Mouse (Mus musculus): Measurements from ENCODE around the gene Mcam. TPM values are rescaled to one million over a fixed set of nuclear protein-coding genes. Genes with fewer than 3 reads are reported as not detected.
A peak's percentile ranks its signal among the peaks of the same experiment; 100 is the strongest.

The Mcam gene
- polyA plus RNA-seq, 1 experiment from 2014 or later, result 47.5 TPM

GRCm38 (mm10) chr9:44170691-44171151 lies 36.5 kb downstream of the Mcam start:
- no peak overlapping the region for H3K4me3 ChIP-seq (ENCODE audit: low read depth, low read length)
- DNase-seq (ENCODE audit: low spot score) (no peak), ATAC-seq (ENCODE audit: low read depth) (no peak)
- WGBS, result 76% methylated on average over 3 of the region's 3 CpGs
- H3K9me3 ChIP-seq (ENCODE audit: control insufficient read depth, low read length), result no peaks in the 10 kb centered on the region
- no peak overlapping the region for H3K27ac ChIP-seq (replicated peaks; ENCODE audit: low read depth, low read length)
- H3K36me3 ChIP-seq (ENCODE audit: control insufficient read depth, insufficient read depth, low read length), result peaks cover 59% of the 10 kb centered on the region
- H3K4me2 ChIP-seq (ENCODE audit: low read depth, low read length), result no peak overlapping the region
- no peaks in the 10 kb centered on the region for H3K4me1 ChIP-seq (ENCODE audit: control insufficient read depth, insufficient read depth, low read length)
- H3K9ac ChIP-seq (ENCODE audit: low read depth, low read length), result no peak overlapping the region
- no peaks in the 10 kb centered on the region for H3K27me3 ChIP-seq (replicated peaks; ENCODE audit: control insufficient read depth, insufficient read depth, low read length)

- Histone ChIP-seq H3K4me2 (ENCODE audit: low read depth, low read length) (no peak overlapping the region), H3K36me3 (ENCODE audit: control insufficient read depth, insufficient read depth, low read length) (peaks cover 37% of the 10 kb centered on the region), H3K4me3 (ENCODE audit: low read depth, low read length) (no peak overlapping the region), H3K9me3 (ENCODE audit: control insufficient read depth, low read length) (no peaks in the 10 kb centered on the region), H3K9ac (ENCODE audit: low read depth, low read length) (no peak overlapping the region), H3K27ac (replicated peaks; ENCODE audit: low read depth, low read length) (no peak overlapping the region), H3K4me1 (ENCODE audit: control insufficient read depth, insufficient read depth, low read length) (no peaks in the 10 kb centered on the region), H3K27me3 (replicated peaks; ENCODE audit: control insufficient read depth, insufficient read depth, low read length) (no peaks in the 10 kb centered on the region)
- DNase-seq (ENCODE audit: low spot score), result peak; percentile 35
- ATAC-seq (ENCODE audit: low read depth), result no peak
- whole genome bisulfite sequencing, result 64% methylated on average over 6 of the region's 6 CpGs
These were observed 41.3 kb downstream of the Mcam start for GRCm38 (mm10) chr9:44175556-44175955.

GRCm38 (mm10) chr9:44175957-44176356 lies 41.7 kb downstream of the Mcam start:
- ATAC-seq (ENCODE audit: low read depth) (no peak), DNase-seq (ENCODE audit: low spot score) (no peak)
- 94% methylated on average over 1 of the region's 1 CpGs for WGBS

GRCm38 (mm10) chr9:44177405-44177804 lies 43.1 kb downstream of the Mcam start:
- no peak for ATAC-seq (ENCODE audit: low read depth)
- no peaks in the 10 kb centered on the region for H3K9me3 ChIP-seq (ENCODE audit: control insufficient read depth, low read length)
- 79% methylated on average over 2 of the region's 2 CpGs for WGBS

More at GRCm38 (mm10) chr9:44175957-44176356, 41.7 kb downstream of the Mcam start:
- no peaks in the 10 kb centered on the region for H3K27me3 ChIP-seq (replicated peaks; ENCODE audit: control insufficient read depth, insufficient read depth, low read length)
- H3K27ac ChIP-seq (replicated peaks; ENCODE audit: low read depth, low read length), result no peak overlapping the region
- no peaks in the 10 kb centered on the region for H3K4me1 ChIP-seq (ENCODE audit: control insufficient read depth, insufficient read depth, low read length)
- no peak overlapping the region for H3K9ac ChIP-seq (ENCODE audit: low read depth, low read length)
- H3K9me3 ChIP-seq (ENCODE audit: control insufficient read depth, low read length), result no peaks in the 10 kb centered on the region
- no peak overlapping the region for H3K4me2 ChIP-seq (ENCODE audit: low read depth, low read length)
- H3K4me3 ChIP-seq (ENCODE audit: low read depth, low read length), result no peak overlapping the region
- peaks cover 33% of the 10 kb centered on the region for H3K36me3 ChIP-seq (ENCODE audit: control insufficient read depth, insufficient read depth, low read length)

GRCm38 (mm10) chr9:44178389-44178788 lies 44.1 kb downstream of the Mcam start:
- H3K4me1 ChIP-seq (ENCODE audit: control insufficient read depth, insufficient read depth, low read length), result no peaks in the 10 kb centered on the region
- H3K36me3 ChIP-seq (ENCODE audit: control insufficient read depth, insufficient read depth, low read length), result peaks cover 9% of the 10 kb centered on the region; the same call in 1 of the 2 replicates
- DNase-seq (ENCODE audit: low spot score) (no peak), ATAC-seq (ENCODE audit: low read depth) (no peak)
- no peaks in the 10 kb centered on the region for H3K9me3 ChIP-seq (ENCODE audit: control insufficient read depth, low read length)
- H3K4me2 ChIP-seq (ENCODE audit: low read depth, low read length), result no peak overlapping the region
- 82% methylated on average over 14 of the region's 14 CpGs for WGBS
- no peak overlapping the region for H3K9ac ChIP-seq (ENCODE audit: low read depth, low read length)
- H3K4me3 ChIP-seq (ENCODE audit: low read depth, low read length), result no peak overlapping the region
- H3K27ac ChIP-seq (replicated peaks; ENCODE audit: low read depth, low read length), result no peak overlapping the region
- no peaks in the 10 kb centered on the region for H3K27me3 ChIP-seq (replicated peaks; ENCODE audit: control insufficient read depth, insufficient read depth, low read length)

More at GRCm38 (mm10) chr9:44177405-44177804, 43.1 kb downstream of the Mcam start:
- Histone ChIP-seq H3K4me2 (ENCODE audit: low read depth, low read length) (no peak overlapping the region), H3K9ac (ENCODE audit: low read depth, low read length) (no peak overlapping the region), H3K4me3 (ENCODE audit: low read depth, low read length) (no peak overlapping the region), H3K27ac (replicated peaks; ENCODE audit: low read depth, low read length) (no peak overlapping the region), H3K27me3 (replicated peaks; ENCODE audit: control insufficient read depth, insufficient read depth, low read length) (no peaks in the 10 kb centered on the region), H3K36me3 (ENCODE audit: control insufficient read depth, insufficient read depth, low read length) (peaks cover 18% of the 10 kb centered on the region; the same call in 1 of the 2 replicates), H3K4me1 (ENCODE audit: control insufficient read depth, insufficient read depth, low read length) (no peaks in the 10 kb centered on the region)
- DNase-seq (ENCODE audit: low spot score), result no peak

GRCm38 (mm10) chr9:44178811-44179210 lies 44.5 kb downstream of the Mcam start:
- H3K27ac ChIP-seq (replicated peaks; ENCODE audit: low read depth, low read length), result no peak overlapping the region
- H3K9ac ChIP-seq (ENCODE audit: low read depth, low read length), result no peak overlapping the region
- DNase-seq (ENCODE audit: low spot score) (no peak), ATAC-seq (ENCODE audit: low read depth) (no peak)
- H3K4me3 ChIP-seq (ENCODE audit: low read depth, low read length), result no peak overlapping the region
- H3K4me1 ChIP-seq (ENCODE audit: control insufficient read depth, insufficient read depth, low read length), result no peaks in the 10 kb centered on the region
- H3K4me2 ChIP-seq (ENCODE audit: low read depth, low read length), result no peak overlapping the region
- no peaks in the 10 kb centered on the region for H3K27me3 ChIP-seq (replicated peaks; ENCODE audit: control insufficient read depth, insufficient read depth, low read length)
- WGBS, result 95% methylated on average over 12 of the region's 12 CpGs
- H3K9me3 ChIP-seq (ENCODE audit: control insufficient read depth, low read length), result no peaks in the 10 kb centered on the region
- H3K36me3 ChIP-seq (ENCODE audit: control insufficient read depth, insufficient read depth, low read length), result 0 out of 2 replicates have a peak, but pooled peaks cover 6% of the 10 kb centered on the region

- Histone ChIP-seq H3K27ac (replicated peaks; ENCODE audit: low read depth, low read length) (no peak overlapping the region), H3K27me3 (replicated peaks; ENCODE audit: control insufficient read depth, insufficient read depth, low read length) (no peaks in the 10 kb centered on the region), H3K9me3 (ENCODE audit: control insufficient read depth, low read length) (no peaks in the 10 kb centered on the region), H3K36me3 (ENCODE audit: control insufficient read depth, insufficient read depth, low read length) (0 out of 2 replicates have a peak, but pooled peaks cover 6% of the 10 kb centered on the region), H3K4me3 (ENCODE audit: low read depth, low read length) (no peak overlapping the region), H3K4me2 (ENCODE audit: low read depth, low read length) (no peak overlapping the region), H3K9ac (ENCODE audit: low read depth, low read length) (no peak overlapping the region), H3K4me1 (ENCODE audit: control insufficient read depth, insufficient read depth, low read length) (no peaks in the 10 kb centered on the region)
- ATAC-seq (ENCODE audit: low read depth) (no peak), DNase-seq (ENCODE audit: low spot score) (no peak)
- WGBS, result 80% methylated on average over 5 of the region's 5 CpGs
These were observed 47.3 kb downstream of the Mcam start for GRCm38 (mm10) chr9:44181537-44181936.

GRCm38 (mm10) chr9:44182260-44182659 lies 48.0 kb downstream of the Mcam start:
- Histone ChIP-seq H3K4me1 (ENCODE audit: control insufficient read depth, insufficient read depth, low read length) (no peaks in the 10 kb centered on the region), H3K4me3 (ENCODE audit: low read depth, low read length) (no peak overlapping the region), H3K4me2 (ENCODE audit: low read depth, low read length) (no peak overlapping the region), H3K9ac (ENCODE audit: low read depth, low read length) (no peak overlapping the region), H3K9me3 (ENCODE audit: control insufficient read depth, low read length) (no peaks in the 10 kb centered on the region), H3K36me3 (ENCODE audit: control insufficient read depth, insufficient read depth, low read length) (0 out of 2 replicates have a peak, but pooled peaks cover 6% of the 10 kb centered on the region), H3K27ac (replicated peaks; ENCODE audit: low read depth, low read length) (no peak overlapping the region), H3K27me3 (replicated peaks; ENCODE audit: control insufficient read depth, insufficient read depth, low read length) (no peaks in the 10 kb centered on the region)
- 95% methylated on average over 3 of the region's 3 CpGs for WGBS
- ATAC-seq (ENCODE audit: low read depth), result no peak
- DNase-seq (ENCODE audit: low spot score), result no peak

GRCm38 (mm10) chr9:44188223-44188622 lies 54.0 kb downstream of the Mcam start:
- Histone ChIP-seq H3K27me3 (replicated peaks; ENCODE audit: control insufficient read depth, insufficient read depth, low read length) (no peaks in the 10 kb centered on the region), H3K9ac (ENCODE audit: low read depth, low read length) (no peak overlapping the region), H3K4me3 (ENCODE audit: low read depth, low read length) (no peak overlapping the region), H3K4me2 (ENCODE audit: low read depth, low read length) (no peak overlapping the region), H3K4me1 (ENCODE audit: control insufficient read depth, insufficient read depth, low read length) (no peaks in the 10 kb centered on the region; the same call in 1 of the 2 replicates), H3K36me3 (ENCODE audit: control insufficient read depth, insufficient read depth, low read length) (no peaks in the 10 kb centered on the region), H3K9me3 (ENCODE audit: control insufficient read depth, low read length) (no peaks in the 10 kb centered on the region), H3K27ac (replicated peaks; ENCODE audit: low read depth, low read length) (no peak overlapping the region)
- DNase-seq (ENCODE audit: low spot score) (no peak), ATAC-seq (ENCODE audit: low read depth) (no peak)
- 67% methylated on average over 12 of the region's 12 CpGs for WGBS

Measured in embryonic facial prominence, embryonic 14.5 days (tissue).